Mouse (Mus musculus): ENCODE measurements around the gene Ldah. TPM values are rescaled to one million over a fixed set of nuclear protein-coding genes. Genes with fewer than 3 reads are reported as not detected.
"Not testable (repeated sequence)": the region's sequence is repeated elsewhere in the genome, so short reads cannot be mapped to it uniquely, and the experiment has no call there.

Gene Ldah
- 65.5 and 73.6 TPM in 2 replicates for polyA plus RNA-seq (2014; fragmentation: Nextera tagmentation; extraction: Ambion mirVana)

DNA sequence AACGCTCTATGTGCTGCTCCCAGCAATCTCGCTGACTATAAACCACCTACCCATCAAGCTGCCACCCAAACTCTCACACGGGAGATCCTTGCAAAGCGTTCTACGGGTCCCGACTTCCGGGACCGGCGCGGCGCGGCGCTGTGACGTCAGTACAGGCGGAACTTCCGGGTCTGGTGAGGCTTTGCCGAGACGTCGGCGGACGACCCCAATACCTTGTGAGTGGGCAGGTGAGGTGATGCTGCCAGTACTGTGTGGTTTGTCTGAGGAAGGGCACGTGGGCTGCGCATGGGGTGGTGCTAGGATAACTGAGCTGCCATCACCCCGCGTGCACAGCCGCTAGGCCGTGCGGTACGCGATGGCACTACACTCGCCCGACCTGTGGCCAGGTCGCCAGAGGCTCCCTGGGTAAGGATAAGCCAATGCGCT is at the start of gene Ldah:
Ldah (plus strand) TSS at position 130 of the 426 bp plus-strand sequence.
- Histone ChIP-seq H3K9me3 (ENCODE audit: control insufficient read depth, low read length) (no peaks in the 10 kb centered on the region), H3K4me1 (ENCODE audit: control insufficient read depth, insufficient read depth, low read length) (peaks cover 2% of the 10 kb centered on the region; the same call in 1 of the 2 replicates), H3K27ac (ENCODE audit: low read depth, low read length) (no peak within 1 kb of the TSS), H3K9ac (ENCODE audit: low read length) (peak within 1 kb of the TSS; percentile 82), H3K27me3 (ENCODE audit: control insufficient read depth, insufficient read depth, low read length) (no peaks in the 10 kb centered on the region), H3K36me3 (ENCODE audit: control insufficient read depth, insufficient read depth, low read length) (no peaks in the 10 kb centered on the region), H3K4me3 (ENCODE audit: low read depth, low read length) (peak within 1 kb of the TSS; percentile 86), H3K4me2 (peak within 1 kb of the TSS; percentile 61)
- DNase-seq (ENCODE audit: low spot score, missing footprints) (peak; percentile 99), ATAC-seq (ENCODE audit: low FRiP score) (peak; percentile 99)
- WGBS = under 1% methylated on average over 34 of the region's 34 CpGs

DNA sequence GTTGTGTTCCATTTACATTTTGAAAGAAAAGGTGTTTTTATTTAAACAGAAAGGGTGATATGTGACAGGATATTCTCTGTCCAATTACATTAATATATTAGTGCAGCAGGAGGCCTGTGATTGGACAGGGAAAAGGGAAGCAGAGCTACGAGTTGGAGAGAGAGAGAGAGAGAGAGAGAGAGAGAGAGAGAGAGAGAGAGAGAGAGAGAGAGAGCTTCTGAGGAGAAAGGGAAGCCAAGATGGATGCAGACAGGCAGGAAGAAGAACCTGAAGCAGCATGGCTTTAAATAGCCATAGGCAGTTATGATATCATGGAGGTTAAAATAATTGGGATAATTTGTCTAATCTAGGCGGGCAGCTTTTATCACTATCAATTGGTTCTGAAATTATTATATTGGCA is 40.2 kb upstream of the Ldah start:
- Histone ChIP-seq H3K4me2 (no peak overlapping the region), H3K9me3 (ENCODE audit: control insufficient read depth, low read length) (no peaks in the 10 kb centered on the region), H3K9ac (ENCODE audit: low read length) (no peak overlapping the region), H3K4me3 (ENCODE audit: low read depth, low read length) (no peak overlapping the region), H3K27ac (ENCODE audit: low read depth, low read length) (no peak overlapping the region), H3K36me3 (ENCODE audit: control insufficient read depth, insufficient read depth, low read length) (no peaks in the 10 kb centered on the region), H3K4me1 (ENCODE audit: control insufficient read depth, insufficient read depth, low read length) (no peaks in the 10 kb centered on the region), H3K27me3 (ENCODE audit: control insufficient read depth, insufficient read depth, low read length) (no peaks in the 10 kb centered on the region)
- ATAC-seq (ENCODE audit: low FRiP score) = no peak
- no peak for DNase-seq (ENCODE audit: low spot score, missing footprints)
- 66% methylated on average over 2 of the region's 2 CpGs for WGBS

DNA sequence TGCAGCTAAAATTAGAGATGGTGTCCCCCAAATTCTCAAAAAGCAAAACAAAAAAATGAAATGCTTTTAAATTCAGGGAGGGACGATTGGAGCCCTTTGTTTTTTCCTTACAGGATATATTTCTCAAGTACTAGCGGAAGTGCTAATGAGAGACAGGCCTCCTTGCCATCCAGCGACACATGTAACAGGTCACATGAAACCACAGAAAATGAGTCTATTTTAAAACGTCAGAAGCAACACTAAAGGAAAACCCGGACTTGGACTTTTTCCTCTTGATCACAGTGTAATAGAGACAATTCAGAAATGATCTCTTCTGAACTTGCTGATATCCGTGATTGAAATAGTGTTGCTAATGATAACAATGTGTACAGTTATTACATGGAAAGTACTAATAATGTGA is 27.0 kb upstream of the Ldah start:
- no peak overlapping the region for H3K4me3 ChIP-seq (ENCODE audit: low read depth, low read length)
- H3K27ac ChIP-seq (ENCODE audit: low read depth, low read length) = no peak overlapping the region
- H3K4me1 ChIP-seq (ENCODE audit: control insufficient read depth, insufficient read depth, low read length) = no peaks in the 10 kb centered on the region
- no peak overlapping the region for H3K9ac ChIP-seq (ENCODE audit: low read length)
- ATAC-seq (ENCODE audit: low FRiP score) (no peak), DNase-seq (ENCODE audit: low spot score, missing footprints) (no peak)
- no peaks in the 10 kb centered on the region for H3K9me3 ChIP-seq (ENCODE audit: control insufficient read depth, low read length)
- H3K36me3 ChIP-seq (ENCODE audit: control insufficient read depth, insufficient read depth, low read length) = no peaks in the 10 kb centered on the region
- no peak overlapping the region for H3K4me2 ChIP-seq
- 72% methylated on average over 6 of the region's 6 CpGs for WGBS
- no peaks in the 10 kb centered on the region for H3K27me3 ChIP-seq (ENCODE audit: control insufficient read depth, insufficient read depth, low read length)

DNA sequence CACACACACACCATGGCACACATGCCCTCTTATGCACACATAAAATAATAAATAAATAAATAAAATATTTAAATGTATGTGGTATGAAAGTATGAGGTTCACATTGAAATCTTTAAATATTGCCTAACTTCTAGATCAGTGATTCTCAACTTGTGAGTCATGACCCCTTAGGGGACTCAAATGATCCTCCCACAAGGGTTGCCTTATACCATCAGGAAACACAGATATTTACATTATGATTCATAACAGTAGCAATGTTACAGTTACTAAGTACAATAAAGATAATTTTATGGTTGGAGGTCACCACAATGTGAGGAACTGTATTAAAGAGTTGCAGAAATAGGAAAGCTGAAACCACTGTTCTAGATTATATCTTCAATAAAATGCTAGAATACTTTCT is 26.2 kb upstream of the Ldah start:
- H3K36me3 ChIP-seq (ENCODE audit: control insufficient read depth, insufficient read depth, low read length) = no peaks in the 10 kb centered on the region
- no peak overlapping the region for H3K4me3 ChIP-seq (ENCODE audit: low read depth, low read length)
- no peak overlapping the region for H3K27ac ChIP-seq (ENCODE audit: low read depth, low read length)
- no peak for ATAC-seq (ENCODE audit: low FRiP score)
- DNase-seq (ENCODE audit: low spot score, missing footprints) = no peak
- no peaks in the 10 kb centered on the region for H3K27me3 ChIP-seq (ENCODE audit: control insufficient read depth, insufficient read depth, low read length)
- H3K4me1 ChIP-seq (ENCODE audit: control insufficient read depth, insufficient read depth, low read length) = no peaks in the 10 kb centered on the region
- no peak overlapping the region for H3K4me2 ChIP-seq
- H3K9ac ChIP-seq (ENCODE audit: low read length) = no peak overlapping the region
- H3K9me3 ChIP-seq (ENCODE audit: control insufficient read depth, low read length) = no peaks in the 10 kb centered on the region

DNA sequence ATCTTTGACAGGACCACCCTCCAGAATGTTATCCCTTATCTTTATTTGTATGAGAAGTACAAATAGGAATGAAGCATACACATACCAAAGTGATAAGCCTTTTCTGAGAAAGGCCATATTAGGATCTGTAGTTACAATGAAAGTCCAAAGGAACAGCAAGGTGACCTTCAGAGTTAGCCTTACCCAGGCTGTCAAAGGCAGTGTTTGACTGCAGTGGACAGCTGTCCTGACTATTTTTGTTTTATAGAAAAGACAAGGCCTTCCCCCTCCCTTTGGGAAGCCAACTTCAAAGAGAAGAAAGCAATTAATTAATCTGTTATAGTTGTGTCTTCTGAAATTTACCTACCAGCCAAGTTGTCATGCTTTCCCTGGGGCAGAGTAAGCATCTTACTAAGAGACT is 23.4 kb upstream of the Ldah start:
- Histone ChIP-seq H3K9ac (ENCODE audit: low read length) (no peak overlapping the region), H3K4me2 (no peak overlapping the region), H3K4me3 (ENCODE audit: low read depth, low read length) (no peak overlapping the region), H3K9me3 (ENCODE audit: control insufficient read depth, low read length) (no peaks in the 10 kb centered on the region), H3K27ac (ENCODE audit: low read depth, low read length) (no peak overlapping the region), H3K4me1 (ENCODE audit: control insufficient read depth, insufficient read depth, low read length) (no peaks in the 10 kb centered on the region), H3K27me3 (ENCODE audit: control insufficient read depth, insufficient read depth, low read length) (no peaks in the 10 kb centered on the region), H3K36me3 (ENCODE audit: control insufficient read depth, insufficient read depth, low read length) (no peaks in the 10 kb centered on the region)
- ATAC-seq (ENCODE audit: low FRiP score) (no peak), DNase-seq (ENCODE audit: low spot score, missing footprints) (no peak)

DNA sequence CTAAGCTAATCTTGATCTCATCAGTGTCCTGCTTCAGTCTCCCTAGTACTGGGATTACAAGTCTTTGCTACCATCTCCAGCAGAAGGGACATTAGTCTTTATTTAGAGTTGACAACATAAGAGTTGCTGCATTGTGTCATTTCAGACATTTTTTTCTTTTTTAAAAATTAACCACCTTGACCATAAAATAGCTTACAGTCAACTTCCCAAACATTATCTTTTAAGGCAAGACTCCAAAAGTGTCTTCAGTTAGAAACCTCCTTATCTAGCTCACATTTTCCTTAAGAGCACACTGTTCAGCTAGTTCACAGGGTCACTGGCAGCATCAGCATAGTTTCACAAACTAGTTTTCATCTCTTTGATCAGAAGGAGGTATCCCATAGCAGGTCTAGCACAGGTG is 19.7 kb upstream of the Ldah start:
- Histone ChIP-seq H3K4me2 (no peak overlapping the region), H3K27me3 (ENCODE audit: control insufficient read depth, insufficient read depth, low read length) (no peaks in the 10 kb centered on the region), H3K9me3 (ENCODE audit: control insufficient read depth, low read length) (no peaks in the 10 kb centered on the region), H3K27ac (ENCODE audit: low read depth, low read length) (no peak overlapping the region), H3K36me3 (ENCODE audit: control insufficient read depth, insufficient read depth, low read length) (no peaks in the 10 kb centered on the region), H3K9ac (ENCODE audit: low read length) (no peak overlapping the region), H3K4me1 (ENCODE audit: control insufficient read depth, insufficient read depth, low read length) (no peaks in the 10 kb centered on the region), H3K4me3 (ENCODE audit: low read depth, low read length) (no peak overlapping the region)
- DNase-seq (ENCODE audit: low spot score, missing footprints) = no peak
- ATAC-seq (ENCODE audit: low FRiP score) = no peak

DNA sequence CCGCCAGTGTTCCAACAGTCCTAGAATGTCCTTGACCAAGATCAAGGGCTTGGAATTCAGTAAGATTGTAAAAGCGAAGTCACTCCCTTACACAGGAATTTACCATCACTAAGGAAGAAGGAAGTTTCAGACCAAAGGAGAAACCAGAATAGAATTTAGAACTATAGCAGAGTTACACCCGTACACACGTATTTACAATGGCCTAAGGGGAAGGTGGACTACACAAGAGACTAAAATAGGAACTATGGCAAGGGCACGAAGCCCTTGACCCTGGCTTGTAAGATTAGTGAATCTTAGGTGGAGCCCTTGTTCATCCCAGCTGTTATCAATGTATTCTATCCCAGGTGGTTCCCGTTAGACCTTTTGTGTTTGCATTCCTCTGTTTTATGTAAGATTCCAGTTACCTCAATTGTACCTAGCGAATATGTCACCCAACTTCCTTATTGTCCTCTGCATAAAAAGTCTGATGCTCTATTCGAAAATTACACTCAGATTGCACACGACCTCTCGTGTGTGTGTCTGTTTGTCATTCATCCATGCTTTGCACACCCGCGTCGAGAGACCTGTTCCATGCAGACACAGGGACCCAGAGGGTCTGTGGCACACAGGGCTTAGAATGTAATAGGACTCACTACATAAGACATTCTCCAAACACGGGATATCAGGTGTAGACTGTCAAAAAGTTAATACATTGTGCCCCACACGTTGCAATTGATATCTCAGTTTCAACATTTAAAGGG is 18.9 kb upstream of the Ldah start:
- H3K27ac ChIP-seq (ENCODE audit: low read depth, low read length); H3K27me3 ChIP-seq (ENCODE audit: control insufficient read depth, insufficient read depth, low read length); ATAC-seq (ENCODE audit: low FRiP score); H3K9me3 ChIP-seq (ENCODE audit: control insufficient read depth, low read length); H3K4me1 ChIP-seq (ENCODE audit: control insufficient read depth, insufficient read depth, low read length); H3K4me3 ChIP-seq (ENCODE audit: low read depth, low read length); H3K4me2 ChIP-seq; DNase-seq (ENCODE audit: low spot score, missing footprints); H3K9ac ChIP-seq (ENCODE audit: low read length); H3K36me3 ChIP-seq (ENCODE audit: control insufficient read depth, insufficient read depth, low read length): not testable (repeated sequence)
- WGBS = 85% methylated on average over 15 of the region's 15 CpGs

DNA sequence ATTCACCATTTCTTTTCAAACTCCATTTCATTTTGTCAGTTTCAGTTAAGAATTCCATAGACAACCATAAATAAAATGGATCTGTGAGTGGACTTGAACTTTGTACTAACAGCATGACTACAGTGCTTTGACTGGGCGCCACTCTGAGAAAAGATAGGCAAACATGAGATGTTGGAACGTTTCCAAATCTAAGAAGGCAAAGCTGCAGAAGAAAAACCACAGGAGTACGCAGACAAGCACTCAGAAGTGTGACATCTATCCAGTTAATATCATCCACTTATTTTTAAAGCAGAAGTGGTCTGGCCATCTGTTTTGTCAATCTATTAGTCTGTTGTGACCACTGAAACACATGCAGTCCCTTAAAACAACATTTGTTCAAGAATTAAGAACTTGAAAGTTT is 18.2 kb upstream of the Ldah start:
- Histone ChIP-seq H3K4me3 (ENCODE audit: low read depth, low read length) (no peak overlapping the region), H3K9me3 (ENCODE audit: control insufficient read depth, low read length) (no peaks in the 10 kb centered on the region), H3K4me2 (no peak overlapping the region), H3K27me3 (ENCODE audit: control insufficient read depth, insufficient read depth, low read length) (no peaks in the 10 kb centered on the region), H3K27ac (ENCODE audit: low read depth, low read length) (no peak overlapping the region), H3K36me3 (ENCODE audit: control insufficient read depth, insufficient read depth, low read length) (no peaks in the 10 kb centered on the region), H3K4me1 (ENCODE audit: control insufficient read depth, insufficient read depth, low read length) (no peaks in the 10 kb centered on the region), H3K9ac (ENCODE audit: low read length) (no peak overlapping the region)
- ATAC-seq (ENCODE audit: low FRiP score) = no peak
- 68% methylated on average over 3 of the region's 3 CpGs for WGBS
- DNase-seq (ENCODE audit: low spot score, missing footprints) = no peak

DNA sequence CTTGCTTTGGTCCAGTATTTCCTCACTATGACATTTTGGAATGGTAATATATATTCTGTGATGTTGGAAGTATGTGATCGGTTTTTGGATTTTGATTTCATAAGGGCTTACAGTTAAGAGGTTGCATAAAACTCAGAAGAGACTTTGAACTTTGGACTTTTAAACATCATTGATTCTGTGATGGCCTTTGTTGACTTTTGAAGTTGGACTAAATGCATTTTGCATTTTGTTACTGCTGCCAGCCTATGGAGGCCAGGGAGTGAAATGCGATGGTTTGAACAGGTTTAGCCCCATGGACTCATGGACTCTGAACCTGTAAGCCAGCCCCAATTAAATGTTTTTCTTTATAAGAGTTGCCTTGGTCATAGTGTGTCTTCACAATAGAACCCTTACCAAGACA is 2.2 kb upstream of the Ldah start:
- H3K27me3 ChIP-seq (ENCODE audit: control insufficient read depth, insufficient read depth, low read length) = no peaks in the 10 kb centered on the region
- ATAC-seq (ENCODE audit: low FRiP score) (no peak), DNase-seq (ENCODE audit: low spot score, missing footprints) (no peak)
- WGBS = 84% methylated on average over 2 of the region's 2 CpGs
- no peak overlapping the region for H3K4me2 ChIP-seq
- H3K27ac ChIP-seq (ENCODE audit: low read depth, low read length) = no peak overlapping the region
- no peaks in the 10 kb centered on the region for H3K36me3 ChIP-seq (ENCODE audit: control insufficient read depth, insufficient read depth, low read length)
- H3K4me3 ChIP-seq (ENCODE audit: low read depth, low read length) = no peak overlapping the region
- H3K9ac ChIP-seq (ENCODE audit: low read length) = no peak overlapping the region
- H3K9me3 ChIP-seq (ENCODE audit: control insufficient read depth, low read length) = no peaks in the 10 kb centered on the region
- H3K4me1 ChIP-seq (ENCODE audit: control insufficient read depth, insufficient read depth, low read length) = peaks cover 2% of the 10 kb centered on the region; the same call in 1 of the 2 replicates

Measured in midbrain, embryonic 11.5 days (tissue).